Mouse (Mus musculus) E14TG2a.4 (cell line): ENCODE results near the gene Cfl2.

Source experiments
- CTCF ChIP-seq: conservative IDR thresholded peaks from 2 replicates; pipeline ENCODE4 v1.5.1; 2014; ENCODE audit warnings: low read length
- NANOG ChIP-seq: IDR thresholded peaks from 2 replicates; pipeline ENCODE4 v1.6.1; 2014; ENCODE audit warnings: borderline replicate concordance, low read length, mixed read lengths
- POU5F1 ChIP-seq: IDR thresholded peaks from 2 replicates; pipeline ENCODE4 v1.6.1; 2014; ENCODE audit warnings: low read length, borderline replicate concordance

GRCm38 (mm10) chr12:54874711-54875110 is 12.0 kb upstream of the Cfl2 start:
- no peak for TF ChIP-seq CTCF
- TF ChIP-seq NANOG, result no peak
- no peak for TF ChIP-seq POU5F1
